Mouse (Mus musculus) MEL (cell line): ENCODE data around the gene Usp3.

Experiments
- BHLHE40 ChIP-seq: IDR thresholded peaks from 2 replicates; pipeline ENCODE4 v1.6.1; 2012; ENCODE audit warnings: low read depth, mild to moderate bottlenecking, inconsistent platforms, low read length, improper control_type of control experiment, borderline replicate concordance
- CTCF ChIP-seq, 3 experiments: IDR thresholded peaks in 2 of 3; conservative IDR thresholded peaks in 1 of 3; 2 replicates each; pipeline ENCODE4 v1.5.1; 2011 to 2012; ENCODE audit warnings: low read length in 3 of 3, low read depth in 2 of 3, mild to moderate bottlenecking in 2 of 3, improper control_type of control experiment in 1 of 3, inconsistent platforms in 1 of 3, mixed read lengths in 1 of 3, moderate library complexity in 1 of 3; ENCODE audit not compliant: control insufficient read depth in 1 of 3, insufficient read depth in 1 of 3, poor library complexity in 1 of 3, severe bottlenecking in 1 of 3
- ELF1 ChIP-seq: IDR thresholded peaks from 2 replicates; pipeline ENCODE4 v1.6.1; 2014; ENCODE audit warnings: low read depth, mild to moderate bottlenecking, inconsistent platforms, low read length, improper control_type of control experiment, moderate library complexity
- EP300 ChIP-seq, 2 experiments: IDR thresholded peaks; 2 replicates each; pipeline ENCODE4 v1.6.1; 2011; ENCODE audit warnings: improper control_type of control experiment in 2 of 2, low read length in 2 of 2, low read depth in 1 of 2, mild to moderate bottlenecking in 1 of 2
- GATA1 ChIP-seq: IDR thresholded peaks from 2 replicates; pipeline ENCODE4 v1.6.1; 2011; ENCODE audit warnings: low read depth, low read length, improper control_type of control experiment
- JUND ChIP-seq: IDR thresholded peaks from 2 replicates; pipeline ENCODE4 v1.6.1; 2011; ENCODE audit warnings: low read depth, mild to moderate bottlenecking, improper control_type of control experiment, low read length
- KAT2A ChIP-seq: conservative IDR thresholded peaks from 2 replicates; pipeline ENCODE4 v1.6.1; 2012; ENCODE audit warnings: low read depth, low read length, improper control_type of control experiment, inconsistent platforms
- POLR2A ChIP-seq, 2 experiments: IDR thresholded peaks; 2 replicates each; pipeline ENCODE4 v1.6.1; 2011 to 2012; ENCODE audit warnings: low read length in 2 of 2, mild to moderate bottlenecking in 2 of 2, control low read depth in 1 of 2, improper control_type of control experiment in 1 of 2, low read depth in 1 of 2, moderate library complexity in 1 of 2; ENCODE audit not compliant: control insufficient read depth in 1 of 2, insufficient read depth in 1 of 2, poor library complexity in 1 of 2

DNA sequence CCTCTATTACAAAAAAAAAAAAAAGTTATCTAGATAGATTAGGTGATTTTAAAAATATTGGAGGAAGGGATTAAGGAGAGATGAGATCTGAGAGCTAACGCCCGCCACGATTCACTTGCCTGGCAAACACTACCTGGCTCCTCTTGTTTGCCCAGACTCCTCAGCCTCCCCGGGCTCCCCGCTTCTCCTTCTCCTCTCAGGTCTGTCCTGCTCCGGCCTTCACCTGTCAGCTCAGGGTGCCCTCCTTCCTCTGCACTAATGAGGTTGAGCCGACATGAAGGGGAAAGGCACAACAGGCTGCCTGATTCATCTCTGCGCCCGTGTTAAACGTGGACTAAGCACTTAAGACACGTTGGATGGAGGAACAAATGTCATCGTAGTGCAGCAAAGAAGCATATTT lies 13.9 kb upstream of the Usp3 start:
- TF ChIP-seq JUND, result no peak
- no peak for TF ChIP-seq CTCF (IDR thresholded peaks at IDR 0.05 in 2 of 3, conservative IDR thresholded peaks at IDR 0.05 in 1 of 3; ENCODE audit: control insufficient read depth in 1 of 3, insufficient read depth in 1 of 3, low read depth in 2 of 3, low read length in 3 of 3, poor library complexity in 1 of 3, severe bottlenecking in 1 of 3)
- no peak for TF ChIP-seq POLR2A (IDR thresholded peaks at IDR 0.05; ENCODE audit: control insufficient read depth in 1 of 2, insufficient read depth in 1 of 2, low read depth in 1 of 2, low read length in 2 of 2, poor library complexity in 1 of 2)
- TF ChIP-seq KAT2A, result no peak
- no peak for TF ChIP-seq ELF1
- no peak for TF ChIP-seq GATA1
- no peak for TF ChIP-seq EP300 (IDR thresholded peaks at IDR 0.05; ENCODE audit: low read depth in 1 of 2, low read length in 2 of 2)
- TF ChIP-seq BHLHE40, result no peak
